Mouse (Mus musculus) brain, adult 2 months (tissue): ENCODE data around the gene Lhfp.

Source experiments
- DNase-seq: peaks from one replicate; pipeline ENCODE4 v3.0.0; 2011; ENCODE audit warnings: low read depth, low spot score

The Lhfp gene

DNA sequence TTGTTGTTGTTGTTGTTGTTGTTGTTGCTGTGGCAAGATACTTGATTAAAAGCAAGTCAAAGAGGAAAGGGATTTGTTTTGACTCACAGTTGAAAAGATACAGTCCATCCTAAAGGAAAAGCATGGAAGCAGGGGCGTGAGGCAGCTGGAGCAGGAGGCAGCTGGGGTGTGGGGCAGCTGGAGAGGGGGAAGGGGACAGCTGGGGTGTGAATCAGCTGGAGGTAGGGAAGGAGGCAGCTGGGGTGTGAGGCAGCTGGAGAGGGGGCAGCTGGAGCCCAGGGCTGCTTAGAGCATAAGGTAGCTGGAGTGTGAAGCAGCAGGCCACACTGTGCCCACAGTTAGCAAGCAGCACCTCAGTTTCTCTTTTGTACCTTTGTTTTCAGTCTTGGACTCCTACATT lies 110.3 kb downstream of the Lhfp start:
- no peak for DNase-seq

DNA sequence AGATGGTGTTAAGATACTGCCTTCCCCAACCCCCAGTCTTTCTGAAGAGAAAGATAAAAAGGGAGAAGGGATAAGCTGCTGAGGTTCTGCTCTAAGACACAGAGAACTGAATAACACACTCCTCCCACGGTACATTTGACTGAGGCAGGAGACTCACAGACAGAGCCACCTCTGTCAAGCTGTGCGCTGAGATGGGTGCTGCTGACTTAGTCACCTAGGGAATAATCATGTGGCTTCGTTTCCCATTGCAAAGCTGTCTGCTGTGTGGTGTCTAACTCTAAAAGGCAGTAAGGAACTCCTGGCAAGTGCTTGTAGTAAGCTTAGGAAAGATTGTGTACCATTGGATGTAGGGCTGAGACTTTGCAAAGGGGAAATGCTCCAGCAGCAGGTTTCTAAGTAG lies 120.6 kb downstream of the Lhfp start:
- DNase-seq: peak; percentile 87

DNA sequence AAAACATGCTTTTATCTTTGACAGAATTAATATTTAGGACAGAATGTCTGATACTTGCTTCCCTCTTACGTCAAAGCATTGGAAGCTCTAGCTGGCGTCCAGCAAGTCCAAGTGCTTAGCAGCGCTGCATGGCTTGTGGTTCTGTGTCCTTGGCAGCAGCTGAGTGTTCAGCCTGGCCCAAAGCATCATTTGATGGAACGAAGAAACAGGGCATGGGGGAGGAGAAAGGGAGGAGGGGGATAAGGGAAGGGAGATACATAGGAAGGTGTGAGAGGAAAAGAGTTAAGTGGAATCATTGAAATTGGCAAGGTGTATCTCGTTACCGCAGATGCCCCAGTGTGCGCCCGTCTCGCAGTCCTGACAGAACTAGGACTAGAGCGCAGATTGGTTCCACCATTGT lies 124.0 kb downstream of the Lhfp start:
- peak; percentile 88 for DNase-seq

DNA sequence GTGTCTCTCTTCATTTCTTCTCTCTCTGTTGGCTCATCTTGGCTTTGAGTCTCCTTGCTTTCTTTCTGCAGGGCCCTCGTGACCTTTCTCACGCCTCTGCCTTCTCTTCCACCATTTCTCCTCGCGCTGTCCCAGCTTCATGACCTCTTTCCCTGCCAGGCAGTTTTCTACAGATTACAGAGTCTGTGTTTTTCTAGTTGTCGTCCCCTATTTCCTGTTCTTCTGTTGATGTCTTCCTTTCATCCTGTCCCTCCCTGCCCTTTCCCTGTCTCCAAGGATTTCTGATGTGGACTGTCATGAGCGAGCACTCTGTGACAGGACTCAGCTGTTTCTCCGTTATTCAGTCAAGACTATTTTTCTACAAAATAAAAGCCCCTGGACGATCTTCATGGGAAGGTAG lies 124.7 kb downstream of the Lhfp start:
- DNase-seq: no peak

DNA sequence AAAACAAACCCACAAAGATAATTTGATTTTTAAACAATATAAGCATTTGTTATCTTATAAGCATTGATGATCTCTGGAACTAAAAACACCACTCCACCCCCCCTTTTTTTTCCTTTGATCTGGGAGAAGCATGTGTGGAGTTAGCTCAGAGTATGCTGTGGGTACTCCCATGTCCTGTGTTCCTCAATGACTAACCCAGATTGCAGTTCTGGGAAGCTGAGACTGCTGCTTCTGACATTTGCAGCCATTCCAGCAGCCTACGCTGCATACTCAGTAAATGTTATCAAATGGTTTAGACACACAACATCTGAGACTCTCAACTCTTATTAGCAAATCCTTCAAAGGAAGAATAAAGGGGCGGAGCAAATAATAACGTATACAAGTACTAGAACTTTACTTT lies 128.2 kb downstream of the Lhfp start:
- DNase-seq: peak; percentile 66

DNA sequence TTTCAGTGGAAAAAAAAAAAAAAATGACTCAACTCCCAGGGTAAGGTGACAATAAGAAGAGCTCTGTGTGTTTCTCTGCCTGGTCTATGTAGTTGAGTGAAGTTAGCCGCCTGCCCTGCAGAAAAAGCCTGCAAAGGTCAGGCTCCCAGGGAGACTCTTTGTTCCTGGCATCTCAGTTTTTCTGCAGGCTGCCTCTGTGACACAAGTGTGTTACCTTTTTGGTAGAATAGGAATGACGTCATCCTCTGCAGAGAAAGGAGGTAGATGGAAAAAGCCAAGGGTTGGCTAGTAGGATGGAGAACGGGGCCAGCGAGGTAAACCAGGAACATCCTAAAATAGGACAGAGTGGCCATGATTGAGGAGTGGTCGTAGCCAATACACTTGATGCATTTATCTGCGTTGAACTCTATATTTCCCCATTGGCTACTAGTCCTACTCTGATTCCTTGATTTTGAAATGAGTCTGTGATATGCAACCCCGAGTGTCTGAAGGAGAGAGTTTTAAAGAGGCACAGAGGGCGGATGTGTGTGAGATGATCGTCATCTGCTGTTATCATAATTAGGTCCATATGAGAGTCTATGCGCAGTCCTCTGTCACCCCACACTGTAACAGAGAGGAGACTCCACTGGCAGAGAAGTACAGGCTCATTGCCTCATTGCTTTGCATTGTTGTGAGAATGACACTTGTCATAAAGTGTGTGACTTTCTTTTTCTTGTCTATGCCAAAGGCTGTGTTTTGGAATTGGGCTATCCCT lies 132.2 kb downstream of the Lhfp start:
- DNase-seq: peak; percentile 75

DNA sequence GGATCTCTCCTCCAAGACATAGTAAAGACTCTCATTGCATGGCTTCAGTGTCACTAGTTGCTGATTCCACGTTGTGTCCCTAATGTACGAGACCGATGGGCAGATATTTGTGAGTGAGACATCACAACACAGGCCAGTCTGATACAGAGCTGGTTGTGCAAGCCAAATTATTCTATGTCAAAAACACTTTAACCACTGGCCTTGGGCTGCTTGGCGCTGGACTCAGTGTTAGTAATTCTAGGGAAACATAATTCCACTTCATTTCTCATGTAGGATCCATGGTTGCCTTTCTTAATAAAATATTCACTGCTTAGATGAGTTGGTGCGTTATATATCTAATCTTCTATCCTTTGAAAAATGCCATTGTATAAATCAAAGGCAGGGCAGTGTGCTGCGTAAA lies 138.6 kb downstream of the Lhfp start:
- DNase-seq: no peak

DNA sequence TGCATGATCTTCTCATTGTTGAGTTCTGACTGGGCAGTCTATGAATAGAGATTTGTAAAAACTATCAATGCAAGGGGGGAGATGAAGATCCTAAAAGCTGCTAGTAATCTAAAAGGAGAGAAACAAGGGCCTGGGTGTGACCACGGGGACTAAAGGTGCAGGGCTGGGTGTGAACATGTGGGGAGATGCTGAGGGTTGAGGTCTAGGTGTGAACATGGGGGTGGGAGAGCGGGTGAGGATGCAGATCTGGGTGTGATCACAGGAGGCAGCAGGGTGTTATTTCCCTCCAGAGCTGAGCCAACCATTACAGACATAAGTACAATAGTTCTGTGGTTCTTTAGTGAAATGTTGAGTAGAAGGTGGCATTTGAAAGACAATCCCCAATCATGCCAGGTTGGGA lies 144.1 kb downstream of the Lhfp start:
- DNase-seq: no peak

DNA sequence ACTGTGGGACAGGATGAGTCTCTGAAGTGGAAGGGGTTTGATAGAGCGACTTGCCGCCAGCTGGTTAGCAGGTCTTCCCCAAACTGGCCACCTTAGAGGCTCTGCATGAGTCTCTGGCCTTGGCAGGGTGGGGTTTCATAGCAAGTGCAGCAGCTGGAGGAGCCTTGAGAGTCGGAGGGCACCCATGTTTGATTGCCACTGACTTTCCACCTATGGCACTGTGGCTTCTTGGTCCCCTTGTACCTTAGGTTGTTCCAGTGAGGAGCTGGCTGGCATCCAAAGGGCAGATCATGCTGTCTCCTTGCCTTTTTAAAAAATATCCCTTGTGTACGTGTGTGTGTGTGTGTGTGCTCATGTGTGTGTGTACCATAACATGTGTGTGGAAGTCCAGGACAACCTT lies 152.1 kb downstream of the Lhfp start:
- no peak for DNase-seq

DNA sequence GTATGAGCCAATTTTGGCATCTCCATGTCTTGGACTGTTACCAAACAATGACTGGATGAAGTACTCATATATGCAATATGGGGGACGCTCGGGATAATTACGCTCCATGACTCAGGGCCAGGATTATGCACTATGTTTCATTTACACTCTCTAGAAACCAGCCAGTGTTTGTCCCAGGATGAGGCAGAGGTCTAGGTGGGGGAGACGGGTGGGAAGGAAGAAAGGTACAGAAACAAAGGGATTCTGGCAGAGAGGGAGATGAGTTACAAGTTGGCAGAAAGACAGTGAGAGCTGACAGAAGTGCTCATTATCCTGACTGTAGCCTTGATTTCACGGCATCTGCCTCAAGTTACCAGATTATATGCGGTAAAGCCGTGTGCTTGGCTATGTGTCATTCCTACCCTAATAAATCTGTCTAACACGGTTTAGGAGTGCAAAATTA lies 154.4 kb downstream of the Lhfp start:
- no peak for DNase-seq

DNA sequence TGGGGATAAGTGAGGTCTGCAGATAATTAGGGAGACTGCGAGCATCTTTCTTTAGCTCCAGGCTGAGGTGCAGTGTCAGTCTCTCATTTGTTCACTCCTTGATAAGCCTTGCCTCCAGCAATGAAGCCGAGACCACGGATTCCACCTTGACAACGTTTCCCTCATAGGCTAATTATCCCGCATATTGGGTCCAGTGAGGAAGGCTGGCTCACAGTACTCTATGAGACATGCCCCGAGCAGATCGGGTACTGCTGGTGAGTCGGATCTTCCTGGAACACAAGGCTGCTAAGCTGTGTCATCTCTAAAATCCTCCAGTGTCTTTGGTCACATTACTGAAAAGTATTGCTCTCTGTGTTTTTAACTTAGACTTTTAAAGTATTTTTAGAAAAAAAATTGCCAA lies 158.8 kb downstream of the Lhfp start:
- DNase-seq: no peak

DNA sequence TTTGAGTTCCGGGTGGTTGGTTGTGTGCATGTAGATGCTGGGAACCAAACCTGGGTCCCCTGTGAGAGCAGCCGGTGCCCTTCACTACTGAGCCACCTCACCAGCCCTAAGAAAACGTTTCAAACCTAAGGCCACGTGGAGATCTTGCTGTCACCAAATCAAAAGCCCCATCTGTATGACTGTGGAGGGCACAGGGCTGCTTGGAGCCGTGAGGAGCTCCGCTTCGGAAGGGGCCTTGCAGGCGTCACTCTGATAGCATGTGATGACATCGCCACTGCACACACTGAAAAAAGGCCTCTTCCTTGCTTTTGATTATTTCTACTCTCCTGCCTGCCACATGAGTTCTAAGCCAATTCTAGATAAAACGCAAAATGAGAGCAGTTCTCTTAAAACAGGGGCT lies 159.5 kb downstream of the Lhfp start:
- no peak for DNase-seq

DNA sequence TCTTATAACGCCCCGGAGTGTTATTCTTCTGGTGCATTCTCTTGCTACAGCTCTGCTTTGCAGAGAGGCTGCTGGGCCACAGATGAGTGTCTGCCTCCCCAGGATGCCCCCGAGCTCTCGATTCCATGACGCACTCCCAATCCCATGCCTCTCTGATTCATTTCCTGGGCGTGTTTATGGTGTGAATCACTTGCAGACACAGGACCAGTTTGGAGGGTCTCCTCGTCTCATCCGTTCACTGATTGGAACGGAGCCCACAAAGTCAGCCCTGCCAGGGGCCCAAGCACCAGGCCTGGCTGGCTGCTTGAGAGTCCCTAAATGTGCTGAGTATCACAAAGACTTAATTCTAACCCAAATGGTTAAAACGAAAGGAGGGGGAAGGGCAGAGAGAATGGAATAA lies 160.3 kb downstream of the Lhfp start:
- no peak for DNase-seq

DNA sequence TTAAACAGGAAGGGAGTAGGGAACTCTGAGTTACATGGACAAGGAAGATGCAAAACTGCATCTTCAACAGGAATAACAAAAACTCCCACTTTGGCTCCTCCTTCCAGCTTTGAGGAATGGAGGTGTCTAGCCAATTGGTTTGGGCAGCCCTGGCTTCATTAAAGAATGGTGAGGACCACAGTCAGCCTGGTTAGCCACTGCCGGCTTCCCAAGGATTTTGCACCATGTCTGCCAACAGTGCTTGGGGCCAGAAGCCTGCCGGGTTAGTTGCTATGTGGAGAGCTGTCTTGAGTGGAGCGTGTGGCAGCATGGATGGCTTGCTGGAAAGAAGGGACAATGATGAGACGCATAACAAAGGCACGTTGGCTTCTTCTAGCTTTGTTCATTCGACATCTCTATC lies 160.9 kb downstream of the Lhfp start:
- peak; percentile 93 for DNase-seq

DNA sequence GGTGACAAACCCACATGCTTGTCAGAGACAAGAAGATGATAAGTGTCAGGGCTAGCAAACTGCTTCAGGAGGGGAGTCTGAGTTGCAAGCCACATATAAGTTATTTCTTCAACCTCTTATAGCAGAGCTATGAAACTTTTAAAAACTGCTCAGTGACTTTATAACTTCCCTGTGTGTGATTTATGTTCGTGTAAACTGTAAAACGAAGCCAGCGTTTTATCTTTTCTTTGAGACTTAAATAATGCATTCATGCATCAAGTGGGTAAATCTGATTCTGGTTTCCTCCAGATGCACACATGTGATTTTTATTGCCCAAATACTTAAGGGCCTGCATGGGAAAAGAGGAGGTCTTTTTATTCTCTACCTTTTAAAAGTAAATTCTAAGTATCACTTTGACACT lies 161.4 kb downstream of the Lhfp start:
- DNase-seq: no peak

DNA sequence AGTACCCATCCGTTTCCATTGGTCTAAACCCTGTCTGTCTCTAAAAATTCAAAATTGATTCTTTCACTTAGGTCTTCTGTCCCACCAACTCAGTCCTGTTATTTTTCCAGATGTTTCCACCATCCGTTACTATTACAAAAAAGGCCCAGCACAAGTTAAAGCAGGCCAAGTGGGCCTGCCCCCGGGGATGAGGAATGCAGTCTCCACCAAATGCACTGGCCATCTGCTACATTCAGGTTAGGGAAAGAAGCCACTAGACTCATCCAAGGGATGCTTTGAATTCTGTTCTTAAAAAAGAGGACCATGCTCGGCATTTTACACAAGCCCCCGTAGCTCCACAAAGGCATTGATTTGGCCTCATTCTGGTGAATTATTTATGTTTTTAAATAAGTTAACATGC lies 162.3 kb downstream of the Lhfp start:
- peak; percentile 88 for DNase-seq

DNA sequence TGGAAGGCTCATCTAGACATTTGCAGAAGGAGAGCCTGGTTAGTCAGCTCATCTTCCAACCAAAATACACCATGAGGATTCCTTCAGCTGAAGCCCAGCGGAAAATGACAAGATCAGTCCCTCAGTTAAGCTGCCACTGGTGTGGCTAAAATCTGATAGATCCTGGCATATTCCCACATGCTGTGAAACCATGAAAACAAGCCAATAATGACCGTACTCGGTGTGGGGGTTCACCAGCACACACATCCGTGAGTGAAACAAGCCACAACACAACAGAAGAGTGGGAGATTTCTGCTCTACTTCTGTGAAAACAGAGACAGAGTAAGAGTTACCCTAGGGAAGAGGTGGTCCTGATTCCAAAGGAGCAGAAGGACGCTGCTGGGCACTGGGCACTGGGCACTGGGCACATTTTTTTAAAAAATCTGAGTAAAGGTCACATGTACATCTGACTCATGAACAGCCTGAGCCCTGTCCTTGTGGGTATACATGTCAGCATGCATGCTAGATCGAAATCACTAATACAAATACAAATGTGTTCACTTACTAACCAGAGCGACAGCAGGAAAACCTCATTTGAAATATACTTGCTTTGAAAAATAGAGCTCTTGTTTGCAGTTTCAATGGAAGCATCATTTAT lies 163.1 kb downstream of the Lhfp start:
- DNase-seq: peak; percentile 68

DNA sequence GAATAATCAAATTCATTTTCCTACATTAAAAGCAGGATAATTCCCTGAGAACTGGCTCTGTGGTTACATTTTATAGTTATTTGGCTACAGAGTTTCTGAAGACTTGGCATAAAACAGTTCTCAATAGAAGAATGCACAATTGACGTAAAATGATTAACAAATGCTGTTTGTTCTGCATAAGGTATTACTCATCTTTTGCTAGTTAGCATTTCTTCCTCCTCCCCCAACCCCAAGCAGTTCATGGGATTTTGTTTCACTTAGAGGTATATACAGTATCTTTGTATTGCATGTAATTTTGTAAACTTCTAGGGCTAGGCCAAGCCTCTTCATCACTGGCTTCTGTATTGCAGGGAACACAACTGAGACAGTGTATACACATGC lies 163.6 kb downstream of the Lhfp start:
- no peak for DNase-seq

DNA sequence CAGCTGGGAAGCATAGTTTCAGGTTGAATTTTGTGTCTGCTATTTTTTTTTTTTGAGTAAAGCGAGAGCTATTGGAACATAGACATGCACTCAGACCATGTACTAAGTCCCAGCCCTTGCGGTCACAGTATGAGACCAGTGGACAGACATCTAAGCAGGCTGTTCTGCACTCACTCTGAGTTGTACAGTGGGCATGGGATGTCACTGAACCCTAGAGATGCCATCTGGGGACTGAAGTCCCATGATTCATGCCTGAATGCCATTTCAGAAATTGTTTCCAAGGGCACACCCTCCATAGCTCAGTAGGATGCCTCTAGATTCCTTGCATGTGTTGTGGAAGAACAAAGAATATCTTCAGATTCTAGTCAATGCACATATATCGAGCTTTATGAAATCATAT lies 164.4 kb downstream of the Lhfp start:
- peak; percentile 67 for DNase-seq

DNA sequence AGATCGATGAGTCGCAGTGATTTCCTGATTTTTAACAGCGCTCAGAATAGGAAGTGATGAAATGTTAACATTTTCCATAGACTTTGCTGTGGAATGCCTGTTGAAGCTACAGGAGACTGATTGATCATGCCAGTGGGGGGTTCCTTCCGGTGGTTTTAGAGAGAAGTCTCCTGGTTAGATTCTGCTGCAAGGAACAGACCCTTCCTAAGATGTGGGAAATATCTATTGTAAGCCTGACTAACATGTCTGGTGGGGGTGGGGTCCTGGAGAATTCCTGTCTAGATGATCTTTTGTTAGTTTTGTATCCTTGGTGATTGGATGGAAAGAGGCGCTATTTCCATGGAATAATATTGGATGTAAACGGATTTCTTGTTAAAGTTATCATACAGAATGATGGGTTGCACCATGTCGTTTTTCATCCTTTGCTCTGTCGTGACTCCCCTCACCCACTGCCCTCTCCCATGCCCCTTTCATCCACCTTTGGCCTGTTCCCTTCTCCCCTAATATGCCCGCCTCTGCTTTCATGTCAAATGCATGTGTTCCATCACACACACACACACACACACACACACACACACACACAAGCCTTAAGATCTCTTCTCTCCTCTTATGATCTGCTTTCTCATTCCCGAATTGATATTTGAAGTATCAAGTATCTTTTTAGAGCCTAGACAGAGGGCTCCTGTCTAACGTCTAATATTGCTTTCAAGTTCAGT lies 165.3 kb downstream of the Lhfp start:
- no peak for DNase-seq

DNA sequence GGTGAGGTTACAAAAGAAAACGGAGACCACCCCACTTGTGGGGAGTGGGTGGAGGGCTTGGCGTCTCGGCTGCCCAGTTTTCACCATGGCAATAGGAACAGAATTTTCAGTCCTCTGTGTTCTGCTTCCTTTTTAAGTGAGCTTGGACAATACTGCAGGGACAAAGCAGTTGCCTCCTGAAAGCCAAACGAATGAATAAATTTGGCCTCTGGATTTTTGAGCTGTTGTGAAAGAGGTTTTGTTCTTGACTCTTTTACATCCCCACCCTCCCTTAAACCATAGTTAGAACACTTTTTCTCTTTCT lies 165.8 kb downstream of the Lhfp start:
- DNase-seq: no peak

DNA sequence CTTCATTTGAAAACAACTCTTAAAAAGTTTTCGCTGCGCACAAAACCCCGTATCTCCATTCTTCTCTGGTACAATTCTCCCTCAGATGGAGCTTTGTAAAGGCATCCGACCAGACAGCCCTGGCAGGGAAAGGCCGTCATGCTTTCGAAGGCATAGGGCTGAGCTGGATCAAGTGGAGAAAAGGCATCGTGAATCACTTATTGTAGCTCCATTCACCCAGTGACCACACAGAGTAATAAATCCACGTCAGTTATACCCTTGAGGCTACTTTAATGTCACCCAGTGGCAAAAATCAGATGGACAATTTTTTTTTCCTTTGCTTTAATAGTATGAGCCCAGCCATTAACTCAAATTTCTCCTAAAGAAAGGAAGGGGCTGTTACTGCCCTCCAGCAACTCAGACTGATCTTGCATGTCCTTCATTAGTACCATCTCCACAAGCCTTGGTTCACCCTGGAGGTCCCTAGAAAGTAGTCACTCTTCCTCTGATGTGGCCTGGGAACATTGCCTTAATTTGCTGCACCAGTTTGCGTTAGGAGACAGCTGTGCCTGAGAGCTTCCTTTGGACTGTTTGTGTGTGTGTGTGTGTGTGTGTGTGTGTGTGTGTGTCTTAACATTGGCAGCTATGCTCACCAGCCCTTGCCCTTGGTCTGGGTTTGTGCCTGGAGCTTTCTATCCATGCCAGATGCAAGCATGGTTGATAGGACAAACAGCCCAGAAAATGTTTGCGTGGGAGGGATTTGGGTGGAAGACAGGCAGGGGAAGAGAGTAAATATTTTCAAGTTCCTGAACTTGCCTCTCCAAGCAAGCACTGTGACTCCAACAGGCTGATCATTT lies 169.6 kb downstream of the Lhfp start:
- DNase-seq: peak; percentile 74
